Mouse (Mus musculus): ENCODE measurements around the gene Lrmda. TPM values are rescaled to one million over a fixed set of nuclear protein-coding genes. Genes with fewer than 3 reads are reported as not detected.

The Lrmda gene
- polyA plus RNA-seq, 1 experiment from 2014 or later, result 0.20 TPM

- no peaks in the 10 kb centered on the region for H3K27me3 ChIP-seq (ENCODE audit: control insufficient read depth, insufficient read depth, low read length)
- no peaks in the 10 kb centered on the region for H3K9me3 ChIP-seq (ENCODE audit: control insufficient read depth, low read length)
- no peak for ATAC-seq (ENCODE audit: low FRiP score)
- H3K27ac ChIP-seq (ENCODE audit: low read depth, low read length), result no peak overlapping the region
- no peak overlapping the region for H3K4me3 ChIP-seq (ENCODE audit: low read depth, low read length)
- no peak overlapping the region for H3K9ac ChIP-seq (ENCODE audit: low read depth, low read length)
- DNase-seq (ENCODE audit: low spot score), result no peak
- H3K4me2 ChIP-seq (replicated peaks; ENCODE audit: low read depth, low read length), result no peak overlapping the region
- H3K4me1 ChIP-seq (replicated peaks; ENCODE audit: control insufficient read depth, insufficient read depth, low read length), result no peaks in the 10 kb centered on the region
- WGBS, result 75% methylated on average over 10 of the region's 10 CpGs
- H3K36me3 ChIP-seq (ENCODE audit: control insufficient read depth, insufficient read depth, low read length), result no peaks in the 10 kb centered on the region
Observed at GRCm38 (mm10) chr14:22046262-22046856, 26.8 kb downstream of the Lrmda start.

DNA sequence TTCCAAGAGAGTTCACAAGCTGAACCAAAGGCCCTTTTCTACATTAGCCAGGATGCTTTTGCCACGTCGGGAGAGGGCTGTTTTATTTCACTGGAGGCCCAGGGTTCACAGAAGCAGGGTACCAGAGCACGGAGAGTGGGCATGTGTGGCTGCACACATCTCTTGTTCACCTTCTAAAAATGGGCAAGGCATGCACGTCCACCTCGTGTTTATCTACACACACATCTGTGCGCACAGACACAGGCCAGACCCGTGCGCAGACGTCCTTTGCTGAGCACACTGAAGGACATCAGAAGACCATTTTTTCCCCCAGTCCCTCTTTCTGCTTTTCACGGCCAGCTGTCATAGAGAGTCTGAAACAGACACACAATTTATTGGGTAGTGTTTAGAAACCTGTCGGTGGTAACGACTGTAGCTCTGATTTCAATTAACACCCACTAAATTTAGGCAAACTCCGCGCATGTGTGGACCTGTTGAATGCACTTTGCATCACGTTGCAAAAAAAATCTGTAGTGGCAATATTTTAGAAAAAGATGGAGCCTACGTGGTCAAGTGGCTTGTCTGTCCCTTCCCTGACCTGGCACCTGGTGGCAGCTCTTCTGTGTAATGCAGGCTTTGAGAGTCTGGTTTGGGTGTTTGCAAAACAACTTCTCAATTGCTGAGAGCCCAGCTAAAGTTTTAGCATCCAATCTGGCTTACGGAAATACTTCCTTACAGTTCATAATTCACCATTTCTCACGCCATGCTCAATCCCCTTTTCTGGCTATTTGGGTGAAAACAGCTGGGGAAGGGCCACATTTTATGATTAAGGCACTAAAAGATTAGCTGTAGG, 28.8 kb downstream of the Lrmda start:
- no peak overlapping the region for H3K4me3 ChIP-seq (ENCODE audit: low read depth, low read length)
- no peaks in the 10 kb centered on the region for H3K4me1 ChIP-seq (replicated peaks; ENCODE audit: control insufficient read depth, insufficient read depth, low read length)
- H3K9ac ChIP-seq (ENCODE audit: low read depth, low read length), result no peak overlapping the region
- H3K27ac ChIP-seq (ENCODE audit: low read depth, low read length), result no peak overlapping the region
- 82% methylated on average over 18 of the region's 18 CpGs for WGBS
- no peak for ATAC-seq (ENCODE audit: low FRiP score)
- DNase-seq (ENCODE audit: low spot score), result no peak
- H3K9me3 ChIP-seq (ENCODE audit: control insufficient read depth, low read length), result no peaks in the 10 kb centered on the region
- no peak overlapping the region for H3K4me2 ChIP-seq (replicated peaks; ENCODE audit: low read depth, low read length)
- no peaks in the 10 kb centered on the region for H3K27me3 ChIP-seq (ENCODE audit: control insufficient read depth, insufficient read depth, low read length)
- H3K36me3 ChIP-seq (ENCODE audit: control insufficient read depth, insufficient read depth, low read length), result no peaks in the 10 kb centered on the region

DNA sequence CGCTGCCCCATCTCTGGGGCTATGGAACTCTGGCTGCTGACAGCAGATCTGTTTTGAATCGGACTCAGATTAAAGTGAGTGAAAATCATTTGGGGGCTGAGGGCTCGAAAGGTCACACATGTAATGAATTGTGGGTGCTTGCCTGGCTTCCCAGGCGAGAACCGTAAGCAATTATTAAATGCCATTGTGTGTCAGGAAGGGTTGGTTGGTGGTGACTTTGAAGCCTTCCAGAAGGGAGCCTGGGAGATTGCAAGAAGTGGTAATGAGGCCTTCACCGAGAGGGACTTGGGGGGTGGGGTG, 29.3 kb downstream of the Lrmda start:
- ATAC-seq (ENCODE audit: low FRiP score) (no peak), DNase-seq (ENCODE audit: low spot score) (no peak)
- Histone ChIP-seq H3K9ac (ENCODE audit: low read depth, low read length) (no peak overlapping the region), H3K4me2 (replicated peaks; ENCODE audit: low read depth, low read length) (no peak overlapping the region), H3K9me3 (ENCODE audit: control insufficient read depth, low read length) (no peaks in the 10 kb centered on the region), H3K4me3 (ENCODE audit: low read depth, low read length) (no peak overlapping the region), H3K27me3 (ENCODE audit: control insufficient read depth, insufficient read depth, low read length) (no peaks in the 10 kb centered on the region), H3K27ac (ENCODE audit: low read depth, low read length) (no peak overlapping the region), H3K36me3 (ENCODE audit: control insufficient read depth, insufficient read depth, low read length) (no peaks in the 10 kb centered on the region), H3K4me1 (replicated peaks; ENCODE audit: control insufficient read depth, insufficient read depth, low read length) (no peaks in the 10 kb centered on the region)
- 67% methylated on average over 6 of the region's 6 CpGs for WGBS

DNA sequence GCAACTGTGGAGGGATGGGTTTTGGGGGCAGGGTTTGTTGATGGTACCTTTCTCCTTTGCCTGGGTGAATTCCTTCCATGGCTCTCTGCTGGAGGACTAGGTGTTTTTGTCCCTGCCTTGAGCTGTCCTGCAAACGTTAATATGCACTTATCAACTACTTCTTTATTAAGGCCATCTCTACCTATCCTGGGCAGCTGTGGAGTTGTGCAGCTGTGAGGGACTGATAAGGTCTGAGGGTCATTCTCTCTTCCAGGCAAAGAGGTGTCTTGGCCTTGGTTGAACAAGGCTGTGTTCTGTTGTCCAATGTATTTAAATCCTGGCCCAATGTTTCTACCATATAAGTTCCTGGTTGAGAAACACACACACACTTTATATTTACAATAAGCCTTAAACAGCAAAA, 29.8 kb downstream of the Lrmda start:
- H3K4me3 ChIP-seq (ENCODE audit: low read depth, low read length), result no peak overlapping the region
- no peak overlapping the region for H3K9ac ChIP-seq (ENCODE audit: low read depth, low read length)
- 74% methylated on average over 1 of the region's 1 CpGs for WGBS
- H3K36me3 ChIP-seq (ENCODE audit: control insufficient read depth, insufficient read depth, low read length), result no peaks in the 10 kb centered on the region
- no peaks in the 10 kb centered on the region for H3K4me1 ChIP-seq (replicated peaks; ENCODE audit: control insufficient read depth, insufficient read depth, low read length)
- no peak overlapping the region for H3K4me2 ChIP-seq (replicated peaks; ENCODE audit: low read depth, low read length)
- no peak overlapping the region for H3K27ac ChIP-seq (ENCODE audit: low read depth, low read length)
- no peak for ATAC-seq (ENCODE audit: low FRiP score)
- no peak for DNase-seq (ENCODE audit: low spot score)
- no peaks in the 10 kb centered on the region for H3K9me3 ChIP-seq (ENCODE audit: control insufficient read depth, low read length)
- H3K27me3 ChIP-seq (ENCODE audit: control insufficient read depth, insufficient read depth, low read length), result no peaks in the 10 kb centered on the region

- Histone ChIP-seq H3K27me3 (ENCODE audit: control insufficient read depth, insufficient read depth, low read length) (no peaks in the 10 kb centered on the region), H3K36me3 (ENCODE audit: control insufficient read depth, insufficient read depth, low read length) (no peaks in the 10 kb centered on the region), H3K27ac (ENCODE audit: low read depth, low read length) (no peak overlapping the region), H3K4me2 (replicated peaks; ENCODE audit: low read depth, low read length) (no peak overlapping the region), H3K4me3 (ENCODE audit: low read depth, low read length) (no peak overlapping the region), H3K9me3 (ENCODE audit: control insufficient read depth, low read length) (no peaks in the 10 kb centered on the region), H3K9ac (ENCODE audit: low read depth, low read length) (no peak overlapping the region), H3K4me1 (replicated peaks; ENCODE audit: control insufficient read depth, insufficient read depth, low read length) (no peaks in the 10 kb centered on the region)
- ATAC-seq (ENCODE audit: low FRiP score), result no peak
- no peak for DNase-seq (ENCODE audit: low spot score)
- 80% methylated on average over 14 of the region's 14 CpGs for WGBS
Observed at GRCm38 (mm10) chr14:22051941-22052664, 32.6 kb downstream of the Lrmda start.

DNA sequence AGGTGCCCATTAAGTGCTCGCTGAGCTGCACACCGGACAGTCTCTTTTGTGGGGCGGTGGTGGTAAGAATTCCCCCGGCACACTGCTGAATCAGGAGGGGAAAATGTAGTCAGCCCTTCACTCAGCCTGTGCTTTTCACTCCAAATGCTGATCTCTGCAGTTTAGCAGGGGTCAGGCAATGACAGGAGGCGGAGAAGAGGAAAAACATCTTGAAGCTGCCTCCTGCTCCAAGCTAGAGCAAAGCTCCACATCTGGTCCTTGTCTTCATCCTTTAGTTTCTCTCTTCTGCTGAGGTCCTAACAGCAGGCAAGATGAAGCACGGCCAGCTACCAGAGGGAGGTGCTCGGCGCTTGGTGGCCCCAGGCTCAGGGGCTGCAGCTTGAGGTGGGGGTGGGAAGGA, 36.1 kb downstream of the Lrmda start:
- Histone ChIP-seq H3K4me1 (replicated peaks; ENCODE audit: control insufficient read depth, insufficient read depth, low read length) (no peaks in the 10 kb centered on the region), H3K9ac (ENCODE audit: low read depth, low read length) (no peak overlapping the region), H3K27me3 (ENCODE audit: control insufficient read depth, insufficient read depth, low read length) (no peaks in the 10 kb centered on the region), H3K9me3 (ENCODE audit: control insufficient read depth, low read length) (no peaks in the 10 kb centered on the region), H3K4me3 (ENCODE audit: low read depth, low read length) (no peak overlapping the region), H3K27ac (ENCODE audit: low read depth, low read length) (no peak overlapping the region), H3K36me3 (ENCODE audit: control insufficient read depth, insufficient read depth, low read length) (no peaks in the 10 kb centered on the region), H3K4me2 (replicated peaks; ENCODE audit: low read depth, low read length) (no peak overlapping the region)
- DNase-seq (ENCODE audit: low spot score) (no peak), ATAC-seq (ENCODE audit: low FRiP score) (no peak)
- WGBS, result 67% methylated on average over 8 of the region's 8 CpGs

DNA sequence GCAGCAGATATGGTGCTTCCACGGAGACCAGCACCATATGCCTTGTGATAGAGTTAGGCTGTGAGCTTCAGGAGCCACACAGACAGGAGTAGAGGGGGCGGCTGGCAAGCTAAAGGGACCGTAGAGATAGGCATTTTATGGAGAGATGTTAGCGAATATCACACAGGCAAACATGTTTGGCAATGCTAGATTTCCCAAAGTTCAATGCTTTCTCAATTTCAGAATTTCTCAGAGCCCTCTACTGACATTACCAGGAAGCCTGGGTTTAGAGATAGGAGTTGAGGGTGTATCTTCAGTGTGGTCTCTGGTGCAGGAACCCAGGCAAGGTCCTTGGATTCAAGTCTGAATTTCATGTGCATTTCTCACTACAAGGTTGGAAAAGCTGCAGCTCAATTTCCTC, 36.7 kb downstream of the Lrmda start:
- no peak overlapping the region for H3K9ac ChIP-seq (ENCODE audit: low read depth, low read length)
- WGBS, result 83% methylated on average over 4 of the region's 4 CpGs
- no peaks in the 10 kb centered on the region for H3K9me3 ChIP-seq (ENCODE audit: control insufficient read depth, low read length)
- no peaks in the 10 kb centered on the region for H3K36me3 ChIP-seq (ENCODE audit: control insufficient read depth, insufficient read depth, low read length)
- no peak for ATAC-seq (ENCODE audit: low FRiP score)
- H3K4me1 ChIP-seq (replicated peaks; ENCODE audit: control insufficient read depth, insufficient read depth, low read length), result 0 out of 2 replicates have a peak, but pooled peaks cover 3% of the 10 kb centered on the region
- no peak overlapping the region for H3K4me2 ChIP-seq (replicated peaks; ENCODE audit: low read depth, low read length)
- DNase-seq (ENCODE audit: low spot score), result no peak
- H3K27ac ChIP-seq (ENCODE audit: low read depth, low read length), result no peak overlapping the region
- H3K4me3 ChIP-seq (ENCODE audit: low read depth, low read length), result no peak overlapping the region
- H3K27me3 ChIP-seq (ENCODE audit: control insufficient read depth, insufficient read depth, low read length), result no peaks in the 10 kb centered on the region

DNA sequence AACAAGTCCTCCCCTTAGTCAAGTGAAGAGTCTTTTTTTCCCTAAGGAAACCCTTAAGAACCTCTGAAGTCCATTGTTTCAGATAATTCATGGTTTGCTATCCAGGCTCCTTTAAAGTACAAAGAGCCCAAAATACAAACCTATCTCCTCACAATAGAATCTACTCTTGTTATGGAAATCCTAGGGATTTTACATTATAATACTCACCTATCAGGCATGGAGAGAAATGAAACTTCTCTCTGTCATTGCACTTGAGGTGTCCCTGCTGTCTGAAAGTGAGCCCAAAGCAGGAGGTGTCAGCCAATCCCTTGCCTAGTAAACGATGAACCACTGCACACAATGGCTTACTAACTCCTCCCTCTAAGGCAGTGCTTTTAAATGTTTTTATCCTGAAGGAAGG, 39.2 kb downstream of the Lrmda start:
- no peak overlapping the region for H3K27ac ChIP-seq (ENCODE audit: low read depth, low read length)
- no peak overlapping the region for H3K4me2 ChIP-seq (replicated peaks; ENCODE audit: low read depth, low read length)
- H3K9me3 ChIP-seq (ENCODE audit: control insufficient read depth, low read length), result no peaks in the 10 kb centered on the region
- 0 out of 2 replicates have a peak, but pooled peaks cover 3% of the 10 kb centered on the region for H3K4me1 ChIP-seq (replicated peaks; ENCODE audit: control insufficient read depth, insufficient read depth, low read length)
- H3K9ac ChIP-seq (ENCODE audit: low read depth, low read length), result no peak overlapping the region
- H3K27me3 ChIP-seq (ENCODE audit: control insufficient read depth, insufficient read depth, low read length), result no peaks in the 10 kb centered on the region
- ATAC-seq (ENCODE audit: low FRiP score) (no peak), DNase-seq (ENCODE audit: low spot score) (no peak)
- H3K4me3 ChIP-seq (ENCODE audit: low read depth, low read length), result no peak overlapping the region
- H3K36me3 ChIP-seq (ENCODE audit: control insufficient read depth, insufficient read depth, low read length), result no peaks in the 10 kb centered on the region
- 53% methylated on average over 1 of the region's 1 CpGs for WGBS

All from hindbrain, embryonic 11.5 days (tissue).